In the genomic region with DNA sequence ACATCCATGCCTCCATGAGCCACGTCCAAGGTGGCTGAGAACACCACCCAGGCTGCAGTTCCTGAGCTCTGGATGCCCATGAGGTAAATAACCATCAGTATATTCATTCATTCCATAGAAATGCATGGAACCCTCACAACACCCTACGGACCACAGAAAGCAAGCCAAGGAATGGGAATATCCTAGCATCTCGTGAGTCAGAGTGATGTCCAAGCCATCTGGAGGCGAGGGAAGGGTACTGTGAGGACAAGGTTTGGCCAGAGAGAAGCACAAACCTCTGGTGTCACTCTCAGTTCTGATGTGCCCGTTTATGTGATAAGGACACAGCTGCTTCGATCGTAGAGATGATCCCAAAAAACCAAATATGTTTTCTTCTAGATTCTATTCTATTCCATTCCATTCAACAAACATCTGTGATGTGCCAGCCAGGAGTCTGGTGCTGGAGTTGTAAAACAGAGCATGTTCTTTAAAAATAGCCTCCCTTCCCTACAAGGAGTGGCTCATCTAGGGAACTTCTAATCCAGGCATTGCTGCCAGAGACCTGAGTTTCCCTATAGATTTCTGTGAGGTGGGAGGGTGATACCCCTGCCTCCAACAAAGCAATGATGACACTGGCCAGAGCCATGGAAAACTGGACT, we compare ENCODE assay signal across 27 mouse cellular contexts. TPM values are rescaled to one million over a fixed set of nuclear protein-coding genes. Genes with fewer than 3 reads are reported as not detected.
DNase-seq lines count a peak whose midpoint lies in the region; ATAC-seq lines count a peak whose summit lies in the region.
"Had no signal": no experiment of that assay in that cellular context is flagged by ENCODE, and none has a peak within 500 bp of the region (broad histone marks: within the 10 kb centered on the region; RNA-seq: fewer than 3 reads in every experiment).

No protein-coding gene starts in this region.

- no peak overlapping the region for H3K4me3 ChIP-seq in heart, embryonic 16.5 days (ENCODE audit: low read length)
- H3K4me3 ChIP-seq: embryonic facial prominence, embryonic 15.5 days; forebrain, embryonic 15.5 days; heart, embryonic 15.5 days had no signal

- WGBS in heart, embryonic 16.5 days = 73% methylated on average over 7 of the region's 7 CpGs

- 0 out of 2 replicates have a peak overlapping the region, but pooled peaks have one; percentile 2 for H3K27ac ChIP-seq in heart, embryonic 16.5 days (ENCODE audit: low read length)
- H3K27ac ChIP-seq: embryonic facial prominence, embryonic 15.5 days; forebrain, embryonic 15.5 days; heart, embryonic 15.5 days; hindbrain, embryonic 14.5 days had no signal

- H3K9ac ChIP-seq in heart, embryonic 16.5 days (ENCODE audit: low read length) = no peak overlapping the region
- H3K9ac ChIP-seq: embryonic facial prominence, embryonic 15.5 days; forebrain, embryonic 15.5 days; heart, embryonic 15.5 days; hindbrain, embryonic 14.5 days had no signal

- H3K4me1 ChIP-seq in heart, embryonic 16.5 days (ENCODE audit: control insufficient read depth, insufficient read depth, low read length) = peaks cover 24% of the 10 kb centered on the region

- no peak; the same call in 1 of the 2 replicates for ATAC-seq in heart, embryonic 16.5 days (replicated peaks; ENCODE audit: extremely low read depth, insufficient read depth, low FRiP score)
- ATAC-seq: forebrain, embryonic 15.5 days; intestine, embryonic 16.5 days had no signal

- peak; percentile 86 for DNase-seq in heart, adult 11 months
- DNase-seq in heart, postnatal 36 days = no peak
- DNase-seq in heart, adult 9 months (ENCODE audit: low spot score in 2 of 2) = no peak
- DNase-seq in brain, adult 2 months (ENCODE audit: low read depth, low spot score) = peak; percentile 38
- DNase-seq in left cerebral cortex, adult 18-20 months (ENCODE audit: low spot score in 2 of 2) = no peak
- DNase-seq: adrenal gland, adult 8-10 months; adrenal gland, postnatal 36 days; cerebellum, adult 11 months; cerebellum, adult 8-10 months; cerebellum, postnatal 14 days; embryo, embryonic 11 days; gastrocnemius, postnatal 36 days; heart, adult 18-20 months; kidney, adult 8-10 months had no signal

- no peaks in the 10 kb centered on the region for H3K36me3 ChIP-seq in heart, embryonic 16.5 days (ENCODE audit: control insufficient read depth, insufficient read depth)
- H3K36me3 ChIP-seq: embryonic facial prominence, embryonic 15.5 days; forebrain, embryonic 15.5 days; heart, embryonic 15.5 days had no signal

- H3K27me3 ChIP-seq in heart, embryonic 16.5 days (ENCODE audit: control insufficient read depth, insufficient read depth, low read length) = no peaks in the 10 kb centered on the region
- H3K27me3 ChIP-seq: embryonic facial prominence, embryonic 15.5 days; forebrain, embryonic 15.5 days; heart, embryonic 15.5 days had no signal

- H3K4me2 ChIP-seq in heart, embryonic 16.5 days (ENCODE audit: low read depth, low read length) = no peak overlapping the region
- H3K4me2 ChIP-seq: embryonic facial prominence, embryonic 15.5 days; forebrain, embryonic 15.5 days; heart, embryonic 15.5 days; hindbrain, embryonic 14.5 days had no signal

- no peaks in the 10 kb centered on the region for H3K9me3 ChIP-seq in heart, embryonic 16.5 days (replicated peaks; ENCODE audit: control insufficient read depth, low read length)
- H3K9me3 ChIP-seq: embryonic facial prominence, embryonic 15.5 days; forebrain, embryonic 15.5 days; heart, embryonic 15.5 days had no signal

- intact Hi-C loops in heart, postnatal 36 days (cut with DNase I) = no loop called here

RNA-seq across cellular contexts. Expression of gene F3, which starts 12.3 kb away (rescaled TPM):
- total RNA-seq in heart, postnatal 36 days (2021) = 10 to 100 TPM; 23.7 to 30.5 TPM
- 8.9 and 10.4 TPM in 2 replicates for polyA plus RNA-seq in heart, embryonic 16.5 days (2015; fragmentation: Nextera tagmentation; extraction: Ambion mirVana)
- 10 to 100 TPM; 45.7 to 48.8 TPM for total RNA-seq in left cerebral cortex, adult 18-20 months (2021)

RNA-seq across cellular contexts. Expression of gene 4930432M17Rik, which starts 40.5 kb away (rescaled TPM):
- not detected for total RNA-seq in heart, postnatal 36 days (2021)
- not detected in 2 replicates for polyA plus RNA-seq in heart, embryonic 16.5 days (2015; fragmentation: Nextera tagmentation; extraction: Ambion mirVana)
- total RNA-seq in left cerebral cortex, adult 18-20 months (2021) = not detected
- total RNA-seq: adrenal gland, adult 8-10 months; adrenal gland, postnatal 36 days; common myeloid progenitor, adult 5-6 weeks; ES-E14; gastrocnemius, adult 18-20 months; gastrocnemius, postnatal 36 days; heart, adult 18-20 months; hematopoietic stem cell, adult 5-6 weeks had no signal
- polyA plus RNA-seq: brain, embryonic 14.5 days; embryonic facial prominence, embryonic 11.5 days; embryonic facial prominence, embryonic 15.5 days; forebrain, embryonic 11.5 days; forebrain, embryonic 15.5 days; heart, embryonic 15.5 days; hindbrain, embryonic 14.5 days; intestine, embryonic 16.5 days had no signal

Comparison
In these comparisons a context has a peak if more than half of its experiments do, and no peak if none do; other contexts are left out.
1. DNase-seq: peak in heart, adult 11 months (single experiment) and brain, adult 2 months (single experiment); none in heart, postnatal 36 days (0 of 2), heart, adult 9 months (0 of 2) and left cerebral cortex, adult 18-20 months (0 of 2).